Mouse (Mus musculus): ENCODE measurements around the gene Nckipsd.

DNA sequence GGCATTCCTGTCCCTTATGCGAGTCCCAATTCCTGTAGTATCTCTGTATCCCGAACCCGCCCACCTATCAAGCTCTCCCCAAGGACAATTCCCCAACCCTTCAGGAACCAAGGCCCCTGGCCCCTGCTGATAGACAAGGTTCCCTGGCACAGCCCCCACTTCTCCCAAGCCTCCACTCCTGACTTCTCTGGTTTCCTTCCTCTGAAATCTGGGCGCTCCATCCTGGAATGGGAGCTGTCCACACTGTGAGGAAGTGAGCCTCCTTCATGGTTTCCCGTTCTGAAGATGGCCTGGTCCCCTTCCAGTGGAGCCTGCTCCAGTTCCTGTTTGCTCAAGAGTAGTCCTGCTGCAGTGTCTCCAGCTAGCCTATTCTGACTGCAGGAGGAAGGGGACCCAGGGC is 1.0 kb downstream of the Nckipsd start:
- no peak for TF ChIP-seq CTCF (IDR thresholded peaks at IDR 0.05; ENCODE audit: low read depth, low read length)
- no peak for TF ChIP-seq POLR2A (IDR thresholded peaks at IDR 0.05; ENCODE audit: extremely low read depth, insufficient read depth, low read length)

All from liver, adult 2 months (tissue).